Mouse (Mus musculus): ENCODE measurements around the gene Ifi207.
A peak's percentile ranks its signal among the peaks of the same experiment; 100 is the strongest.
"Not testable (repeated sequence)": the region's sequence is repeated elsewhere in the genome, so short reads cannot be mapped to it uniquely, and the experiment has no call there.

The Ifi207 gene

DNA sequence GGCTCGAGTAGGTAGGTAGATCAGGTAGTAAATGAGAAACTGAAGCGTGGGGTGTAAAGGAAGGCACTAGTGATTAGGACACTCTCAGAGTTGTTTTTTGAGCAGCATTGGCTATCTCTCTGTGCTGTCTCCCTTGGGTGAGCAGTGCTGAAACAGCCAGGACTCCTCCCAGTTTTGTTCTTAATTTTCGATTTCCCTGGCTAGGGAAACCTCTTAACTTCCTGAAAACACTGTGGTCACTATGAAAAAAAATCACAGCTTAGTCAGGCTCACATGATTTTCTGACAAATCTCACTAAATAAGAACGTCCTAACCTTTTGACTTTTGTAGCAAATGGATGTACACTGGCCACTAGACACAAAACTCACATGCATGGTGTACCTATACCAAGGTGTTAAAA, at the start of gene Ifi207:
TSS of gene Ifi207 (minus strand) at position 92 of the 400 bp plus-strand sequence.
- DNase-seq, result peak; percentile 8 to 21

DNA sequence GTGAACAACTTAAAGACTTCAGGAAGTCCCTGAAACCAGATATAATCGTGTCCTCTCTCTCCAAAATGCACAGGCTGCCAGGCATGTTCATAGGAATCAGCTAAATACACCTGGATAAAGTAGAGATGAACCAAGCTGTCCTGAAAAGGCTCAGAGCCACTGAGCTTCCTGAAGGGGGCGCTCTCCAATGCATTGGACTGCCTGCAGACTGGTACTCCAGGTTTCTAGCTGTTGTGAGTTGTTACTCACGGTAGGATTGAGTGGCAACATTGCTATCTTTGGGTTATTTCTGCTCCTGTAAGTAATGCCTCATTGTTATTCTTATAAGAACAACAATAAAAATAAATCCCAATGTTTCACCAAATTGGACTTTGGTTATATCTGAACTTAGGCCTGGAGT, 31.9 kb upstream of the Ifi207 start:
- DNase-seq, result not testable (repeated sequence)

DNA sequence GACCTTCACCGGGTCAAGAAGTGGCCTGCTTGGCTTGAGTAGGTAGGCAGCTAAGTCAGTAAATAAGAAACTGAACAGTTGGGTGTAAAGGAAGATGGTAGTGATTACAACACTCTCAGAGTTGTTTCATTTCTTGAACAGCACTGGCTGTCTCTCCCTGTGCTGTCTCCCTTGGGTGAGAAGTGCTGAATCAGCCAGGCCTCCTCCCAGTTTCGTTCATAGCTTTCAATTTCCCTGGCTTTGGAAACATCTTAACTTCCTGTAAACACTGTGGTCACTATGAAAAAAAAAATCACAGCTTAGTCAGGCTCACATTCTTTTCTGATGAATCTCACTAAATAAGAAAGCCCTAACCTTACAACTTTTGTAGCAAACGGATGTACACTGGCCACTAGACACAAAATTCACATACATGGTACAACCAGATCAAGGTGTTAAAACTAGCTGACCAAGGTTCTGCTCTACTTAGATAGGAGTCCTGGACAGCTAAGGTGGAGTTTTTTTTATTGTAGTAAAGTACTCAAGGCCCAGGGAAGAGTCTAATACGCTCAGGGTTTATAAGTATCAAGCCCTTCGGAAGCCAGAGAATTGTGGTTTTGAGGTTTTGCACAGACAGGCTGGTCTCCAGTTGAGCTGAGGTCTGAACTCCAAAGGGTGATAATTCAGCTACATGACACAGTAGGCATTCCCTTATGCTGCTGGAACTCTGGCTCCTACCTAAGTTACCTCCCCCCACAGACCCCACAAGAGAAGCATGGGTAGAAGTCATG, 25.5 kb upstream of the Ifi207 start, which contains the start of gene Ifi204:
TSS of gene Ifi204 (minus strand) at position 96 of the 770 bp plus-strand sequence.
- DNase-seq, result peak; percentile 50 to 53

DNA sequence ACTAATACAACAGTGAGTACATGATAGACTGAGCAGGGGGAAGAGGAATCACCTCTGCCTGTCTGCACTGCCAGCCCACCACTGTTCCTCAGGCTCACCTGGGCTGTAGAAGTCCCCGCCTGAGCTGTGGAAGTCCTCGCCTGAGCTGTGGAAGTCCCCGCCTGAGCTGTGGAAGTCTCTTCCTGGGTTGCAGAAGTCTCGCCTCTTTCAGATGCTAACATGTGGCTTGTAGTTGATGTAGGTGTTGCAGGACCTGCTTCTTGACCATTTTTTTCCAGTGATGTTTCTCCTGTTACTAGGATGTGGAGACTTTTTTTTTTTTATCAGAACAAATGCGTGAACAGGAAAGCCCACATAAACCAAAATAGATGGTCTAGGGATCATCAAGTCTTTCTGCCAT, 18.5 kb upstream of the Ifi207 start:
- DNase-seq, result not testable (repeated sequence)

DNA sequence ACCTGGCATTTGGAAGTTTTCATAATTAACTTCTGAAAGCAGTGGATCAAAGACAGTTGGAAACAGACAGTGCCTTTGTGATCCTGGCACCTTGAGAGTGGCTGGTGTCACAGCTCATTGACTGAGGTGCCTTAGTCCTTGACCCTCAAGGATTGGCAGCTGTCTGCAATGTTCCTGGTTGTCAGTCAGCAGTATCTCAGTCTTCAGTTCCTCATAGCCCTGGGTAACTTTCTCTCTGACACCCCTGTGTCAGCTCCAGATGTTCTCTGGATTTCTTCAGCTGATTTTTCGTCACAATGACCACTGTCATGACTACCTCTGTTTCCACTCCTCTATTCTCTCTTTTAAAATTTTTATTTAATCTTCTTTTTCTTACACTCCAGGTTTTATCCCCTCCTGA, 715 bp upstream of the Ifi207 start:
- no peak for DNase-seq

DNA sequence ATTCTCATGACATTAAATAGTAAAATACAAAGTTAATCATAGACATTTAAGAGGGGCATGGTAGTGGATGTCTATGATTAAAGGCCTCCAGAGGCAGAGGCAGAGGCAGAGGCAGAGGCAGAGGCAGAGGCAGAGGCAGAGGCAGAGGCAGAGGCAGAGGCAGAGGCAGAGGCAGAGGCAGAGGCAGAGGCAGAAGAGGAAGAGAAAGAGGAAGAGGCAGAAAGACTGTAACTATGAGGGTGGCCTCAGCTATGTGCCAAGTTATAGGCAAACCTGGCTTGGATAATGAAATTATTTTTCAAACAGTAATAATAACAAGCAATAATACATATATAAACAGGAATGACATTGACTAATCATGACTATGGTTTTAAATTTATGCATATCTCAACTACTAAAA, 1.0 kb downstream of the Ifi207 start:
- DNase-seq, result no peak

DNA sequence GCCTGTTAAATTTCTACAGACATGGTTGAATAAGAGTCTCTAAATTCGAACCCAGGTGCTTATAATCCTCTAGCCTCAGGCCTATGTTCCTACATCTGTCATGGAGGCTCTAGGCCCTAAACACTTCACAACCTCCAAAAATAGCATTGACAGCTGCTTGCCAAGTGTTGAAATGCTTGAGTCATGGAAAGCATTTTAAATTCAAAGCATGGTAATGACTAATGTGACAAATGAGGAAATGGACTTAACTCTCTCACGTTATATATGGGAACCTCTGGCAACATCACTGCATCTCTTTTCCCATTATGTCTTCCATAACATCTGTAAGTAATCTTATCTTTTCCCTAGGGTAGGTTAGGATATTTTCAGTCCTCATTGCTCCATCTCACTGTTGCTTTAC, 4.6 kb downstream of the Ifi207 start:
- no peak for DNase-seq

DNA sequence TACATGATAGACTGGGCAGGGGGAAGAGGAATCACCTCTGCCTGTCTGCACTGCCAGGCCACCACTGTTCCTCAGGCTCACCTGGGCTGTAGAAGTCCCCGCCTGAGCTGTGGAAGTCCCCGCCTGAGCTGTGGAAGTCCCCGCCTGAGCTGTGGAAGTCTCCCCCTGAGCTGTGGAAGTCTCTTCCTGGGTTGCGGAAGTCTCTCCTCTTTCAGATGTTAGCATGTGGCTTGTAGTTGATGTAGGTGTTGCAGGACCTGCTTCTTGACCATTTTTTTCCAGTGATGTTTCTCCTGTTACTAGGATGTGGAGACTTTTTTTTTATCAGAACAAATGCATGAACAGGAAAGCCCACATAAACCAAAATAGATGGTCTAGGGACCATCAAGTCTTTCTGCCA, 6.5 kb downstream of the Ifi207 start:
- not testable (repeated sequence) for DNase-seq

DNA sequence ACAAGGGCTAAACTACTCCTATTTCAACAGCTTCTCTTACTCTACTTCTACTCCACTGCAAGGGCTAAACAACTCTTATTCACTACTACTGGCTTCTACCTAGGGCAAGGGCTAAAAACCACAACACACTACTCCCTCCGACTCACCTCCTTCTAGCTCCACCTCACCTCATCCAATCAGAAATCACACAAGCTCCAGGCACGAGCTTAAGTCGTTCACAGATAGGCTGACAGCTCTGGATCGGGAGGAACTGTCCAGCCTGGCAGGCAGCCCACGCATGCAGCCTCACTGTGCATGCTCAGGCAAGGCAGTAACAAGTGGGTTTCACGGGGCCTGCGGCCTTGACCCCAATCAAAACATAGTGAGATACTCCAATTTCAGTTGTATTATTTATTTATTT, 8.3 kb downstream of the Ifi207 start:
- no peak for DNase-seq

DNA sequence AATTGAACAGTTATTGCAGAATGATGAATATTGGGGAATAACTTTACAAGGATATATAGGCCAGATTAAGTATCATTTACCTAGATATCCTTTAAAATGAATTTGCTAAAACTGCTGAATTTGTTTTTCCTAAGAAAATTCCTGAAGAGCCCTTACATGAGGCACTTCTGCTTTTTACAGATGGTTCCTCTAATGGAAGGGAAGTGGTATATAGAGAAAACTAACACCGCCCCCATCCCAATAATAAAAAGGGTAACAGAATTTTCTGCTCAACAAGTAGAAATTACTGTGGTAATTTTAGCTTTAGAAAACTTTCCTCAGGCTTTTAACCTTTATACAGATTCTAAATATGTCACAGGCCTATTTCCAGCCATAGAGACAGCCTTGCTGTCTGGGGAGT, 47.3 kb downstream of the Ifi207 start:
- DNase-seq, result no peak

DNA sequence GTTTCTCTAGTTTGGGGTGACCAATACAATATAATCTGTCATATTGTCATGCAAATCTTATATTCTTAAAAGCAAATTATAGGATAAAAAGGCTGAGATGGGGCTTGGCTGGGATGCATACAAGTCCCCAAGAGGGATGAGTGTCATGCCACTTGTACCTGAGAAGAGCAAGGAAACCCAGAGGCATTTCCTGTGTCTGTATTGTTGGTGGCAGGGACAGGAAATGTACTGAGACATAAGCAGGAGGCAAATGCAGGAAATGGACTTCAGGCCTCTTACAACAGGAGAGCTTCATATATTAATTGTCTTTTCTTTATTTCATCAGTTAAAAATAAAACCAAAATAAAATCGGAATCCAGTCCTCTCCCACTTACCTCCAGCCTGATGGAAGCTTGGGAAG, 62.9 kb downstream of the Ifi207 start:
- DNase-seq, result not testable (repeated sequence)

DNA sequence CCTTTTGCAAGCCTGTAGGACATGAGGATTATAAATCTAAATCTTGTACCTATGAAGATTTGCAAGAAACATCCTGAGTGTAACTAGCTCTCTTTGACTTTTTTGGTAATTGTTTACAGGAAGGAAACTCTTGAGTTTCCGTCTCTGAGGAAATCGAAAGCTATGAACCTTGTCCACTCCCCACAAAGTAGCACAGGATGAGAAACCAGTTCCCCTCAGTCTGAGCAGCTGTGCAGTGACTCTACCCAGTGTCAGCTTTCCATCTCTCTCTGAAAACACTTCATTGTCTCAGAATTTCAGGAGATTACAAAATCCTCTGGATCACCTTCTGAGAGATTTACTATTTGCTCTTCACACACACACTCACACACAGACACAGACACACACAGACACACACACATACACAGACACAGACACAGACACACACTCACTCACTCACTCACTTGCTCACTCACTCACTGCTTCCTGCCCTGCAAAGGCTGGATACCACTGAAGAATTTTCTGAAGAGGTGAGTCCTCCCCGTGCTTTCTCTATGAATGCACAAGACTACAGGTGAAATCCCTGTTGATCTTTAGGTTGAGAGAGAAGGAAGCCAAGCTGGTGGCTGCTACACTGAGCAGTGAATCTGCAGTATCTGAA, 68.0 kb downstream of the Ifi207 start, which contains the start of gene Ifi208:
TSS of gene Ifi208 (plus strand) at position 218 of the 640 bp plus-strand sequence.
- peak in 1 of 2 experiments; percentile 4 for DNase-seq
